Mouse (Mus musculus): ENCODE data around the gene Gm3336.

DNA sequence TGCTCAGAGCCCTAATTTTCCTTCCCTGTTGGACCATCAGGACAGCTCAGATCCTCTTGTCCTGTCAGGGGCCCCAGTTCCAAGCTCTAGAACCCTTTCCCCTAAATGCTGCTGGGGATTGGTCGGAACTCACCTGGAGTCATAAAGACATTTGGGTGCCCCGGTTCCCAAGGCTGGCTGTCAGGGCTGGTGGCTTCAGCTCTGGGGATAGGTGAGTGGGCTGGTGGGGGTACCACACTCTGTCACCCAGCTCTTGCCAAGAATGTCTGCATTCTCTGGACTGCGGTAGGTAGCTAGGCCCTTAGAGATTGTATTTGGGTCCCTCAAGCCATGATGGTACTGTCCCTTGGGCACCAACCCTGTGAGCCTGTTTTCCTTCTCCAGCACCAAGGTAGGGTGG lies 15.1 kb upstream of the Gm3336 start, which contains the start of gene Iqcn:
- no peak for TF ChIP-seq CTCF (IDR thresholded peaks at IDR 0.05; ENCODE audit: low read depth)
- no peak for TF ChIP-seq EP300 (IDR thresholded peaks at IDR 0.05; ENCODE audit: low read depth)
